Mouse (Mus musculus) brain, embryonic 14.5 days (tissue): ENCODE results near the gene Fyb2.

Experiments used
- CTCF ChIP-seq: fragments of 200-500 bp; IDR thresholded peaks from 2 replicates; pipeline ENCODE4 v1.5.1; 2012; ENCODE audit warnings: inconsistent platforms, mild to moderate bottlenecking, moderate library complexity, borderline replicate concordance; ENCODE audit not compliant: insufficient read depth, insufficient read length; ENCODE audit errors: extremely low read depth
- POLR2A ChIP-seq: fragments of 200-500 bp; IDR thresholded peaks from 2 replicates; pipeline ENCODE4 v1.6.1; 2012; ENCODE audit warnings: mild to moderate bottlenecking, inconsistent platforms, borderline replicate concordance; ENCODE audit not compliant: poor library complexity, insufficient read depth, insufficient read length, severe bottlenecking; ENCODE audit errors: extremely low read depth

GRCm38 (mm10) chr4:104999702-105000101, 86.4 kb downstream of the Fyb2 start:
- TF ChIP-seq CTCF: no peak
- TF ChIP-seq POLR2A: no peak
